Comparison of ENCODE assay signal across 8 mouse cellular contexts in the genomic region with DNA sequence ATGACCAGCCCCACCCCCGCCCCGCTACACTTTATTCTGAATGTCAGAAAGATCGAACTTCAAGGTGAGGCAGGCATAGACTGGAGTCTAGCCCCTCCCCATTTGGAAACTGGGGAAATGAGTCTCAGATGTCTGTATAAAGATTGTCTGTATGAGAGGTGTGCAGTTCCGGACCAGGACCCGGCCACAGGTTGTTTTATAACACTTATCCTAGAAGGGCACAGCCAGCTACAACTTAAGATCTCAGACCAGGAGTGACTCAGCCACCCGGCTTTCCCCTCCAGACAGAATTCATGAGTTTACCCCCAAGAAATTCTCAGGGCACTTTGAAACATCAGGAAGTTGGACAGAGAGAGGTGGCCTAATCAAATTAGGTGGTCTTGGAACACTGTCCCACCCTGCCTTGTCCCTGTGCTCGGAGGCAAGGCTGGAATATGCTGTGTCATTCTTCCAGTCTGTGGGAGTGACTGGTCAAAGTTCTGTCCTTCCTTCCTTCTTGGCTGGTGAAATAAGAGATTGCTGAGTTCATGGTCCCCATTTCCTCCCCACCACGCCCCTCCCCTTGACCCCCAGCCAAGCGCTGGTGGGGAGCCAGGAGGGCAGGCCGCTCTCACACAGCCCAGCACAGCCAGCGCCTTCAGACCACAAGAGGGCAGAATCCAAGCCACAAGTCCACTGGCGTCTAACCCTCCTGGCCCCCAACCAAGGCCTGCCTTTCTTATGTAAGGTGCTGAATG. TPM values are rescaled to one million over a fixed set of nuclear protein-coding genes. Genes with fewer than 3 reads are reported as not detected.
DNase-seq lines count a peak whose midpoint lies in the region; ATAC-seq and TF ChIP-seq lines count a peak whose summit lies in the region.

No protein-coding gene starts in this region.

- H3K27me3 ChIP-seq in C2C12 (ENCODE audit: control insufficient read depth, insufficient read depth, insufficient read length) = no peaks in the 10 kb centered on the region
- no peaks in the 10 kb centered on the region for H3K27me3 ChIP-seq in embryonic facial prominence, embryonic 13.5 days
- H3K27me3 ChIP-seq in heart, embryonic 14.5 days (ENCODE audit: control insufficient read depth, insufficient read depth, low read length) = no peaks in the 10 kb centered on the region
- H3K27me3 ChIP-seq in liver, postnatal 0 days (ENCODE audit: insufficient read depth, low read length) = no peaks in the 10 kb centered on the region

- H3K27ac ChIP-seq in embryonic facial prominence, embryonic 13.5 days = no peak overlapping the region; the same call in 1 of the 2 replicates
- H3K27ac ChIP-seq in heart, embryonic 14.5 days (replicated peaks in 1 of 2; ENCODE audit: control insufficient read depth in 1 of 2, insufficient read depth in 1 of 2, low read depth in 2 of 2, low read length in 2 of 2) = peak overlapping the region; percentile 45 to 64; a peak in 3 of 4 replicates
- peak overlapping the region; percentile 82 for H3K27ac ChIP-seq in layer of hippocampus, adult 2 months
- H3K27ac ChIP-seq in liver, postnatal 0 days (ENCODE audit: low read depth) = peak overlapping the region; percentile 70

- peak; percentile 45; the same call in 1 of the 2 replicates for TF ChIP-seq EP300 in liver, postnatal 0 days (IDR thresholded peaks at IDR 0.05; ENCODE audit: low read depth)

- no peak overlapping the region for H3ac ChIP-seq in C2C12 (ENCODE audit: control insufficient read depth, insufficient read length, low read depth)

- H3K4me3 ChIP-seq in C2C12 (ENCODE audit: insufficient read depth, poor library complexity, severe bottlenecking) = no peak overlapping the region
- H3K4me3 ChIP-seq in embryonic facial prominence, embryonic 13.5 days = no peak overlapping the region
- H3K4me3 ChIP-seq in heart, embryonic 14.5 days (ENCODE audit: control insufficient read depth in 1 of 2, insufficient read depth in 1 of 2, low read depth in 1 of 2, low read length in 2 of 2) = no peak overlapping the region
- no peak overlapping the region for H3K4me3 ChIP-seq in layer of hippocampus, adult 2 months
- no peak overlapping the region for H3K4me3 ChIP-seq in liver, postnatal 0 days (ENCODE audit: low read depth, low read length)

- peaks cover 28% of the 10 kb centered on the region for H3K36me3 ChIP-seq in C2C12 (ENCODE audit: control insufficient read depth, insufficient read depth)
- H3K36me3 ChIP-seq in embryonic facial prominence, embryonic 13.5 days = peaks cover 21% of the 10 kb centered on the region
- peaks cover 6% of the 10 kb centered on the region; the same call in 1 of the 2 replicates for H3K36me3 ChIP-seq in heart, embryonic 14.5 days (ENCODE audit: control insufficient read depth, insufficient read depth, low read length)
- H3K36me3 ChIP-seq in liver, postnatal 0 days (replicated peaks; ENCODE audit: insufficient read depth, low read length) = peaks cover 16% of the 10 kb centered on the region

- H3K79me3 ChIP-seq in C2C12 (ENCODE audit: low read depth) = peaks cover 37% of the 10 kb centered on the region

- no peak overlapping the region for H3K4me2 ChIP-seq in embryonic facial prominence, embryonic 13.5 days
- H3K4me2 ChIP-seq in heart, embryonic 14.5 days (ENCODE audit: low read length) = peak overlapping the region; percentile 16; the same call in 1 of the 2 replicates
- peak overlapping the region; percentile 47 for H3K4me2 ChIP-seq in liver, postnatal 0 days (ENCODE audit: low read depth, low read length)

- TF ChIP-seq CTCF in C2C12 (IDR thresholded peaks at IDR 0.05; ENCODE audit: control insufficient read depth, insufficient read depth, insufficient read length) = peak; percentile 86
- TF ChIP-seq CTCF in layer of hippocampus, adult 2 months (conservative IDR thresholded peaks at IDR 0.05) = peak; percentile 76
- TF ChIP-seq CTCF in liver, postnatal 0 days (IDR thresholded peaks at IDR 0.05; ENCODE audit: low read depth) = peak; percentile 89

- WGBS in embryonic facial prominence, embryonic 13.5 days = 50% methylated on average over 12 of the region's 12 CpGs
- 48% methylated on average over 12 of the region's 12 CpGs for WGBS in heart, embryonic 14.5 days
- 31% methylated on average over 12 of the region's 12 CpGs for WGBS in liver, postnatal 0 days (ENCODE audit: insufficient replicate concordance)

- peaks cover 67% of the 10 kb centered on the region for H3K79me2 ChIP-seq in C2C12 (ENCODE audit: control insufficient read depth, insufficient read depth)

- peak; percentile 43; the same call in 1 of the 2 replicates for ATAC-seq in embryonic facial prominence, embryonic 13.5 days (ENCODE audit: insufficient number of reproducible peaks, insufficient read depth, low FRiP score, low TSS enrichment, low read depth)
- peak; percentile 86 for ATAC-seq in heart, embryonic 14.5 days (ENCODE audit: insufficient number of reproducible peaks, insufficient read depth, low FRiP score, low read depth)
- peak; percentile 84 for ATAC-seq in liver, postnatal 0 days

- DNase-seq in adrenal gland, adult 18-20 months (ENCODE audit: low spot score in 2 of 2) = peak; percentile 91
- DNase-seq in layer of hippocampus, adult 2 months (ENCODE audit: low spot score in 2 of 2) = peak; percentile 65 to 69
- DNase-seq in liver, postnatal 0 days = peak; percentile 88
- DNase-seq in right cerebral cortex, adult 18-20 months = peak; percentile 68
- peak; percentile 67 for DNase-seq in urinary bladder, postnatal 10 days (ENCODE audit: low spot score)

- H3K4me1 ChIP-seq in embryonic facial prominence, embryonic 13.5 days = peaks cover 30% of the 10 kb centered on the region
- peaks cover 4 to 10% of the 10 kb centered on the region in 2 experiments for H3K4me1 ChIP-seq in heart, embryonic 14.5 days (ENCODE audit: control insufficient read depth in 2 of 2, insufficient read depth in 2 of 2, low read length in 2 of 2)
- H3K4me1 ChIP-seq in liver, postnatal 0 days (ENCODE audit: insufficient read depth) = peaks cover 44% of the 10 kb centered on the region

- H3K9me3 ChIP-seq in embryonic facial prominence, embryonic 13.5 days = no peaks in the 10 kb centered on the region
- no peaks in the 10 kb centered on the region for H3K9me3 ChIP-seq in heart, embryonic 14.5 days (ENCODE audit: control insufficient read depth, low read length)
- H3K9me3 ChIP-seq in liver, postnatal 0 days (ENCODE audit: low read length) = no peaks in the 10 kb centered on the region

- H3K9ac ChIP-seq in embryonic facial prominence, embryonic 13.5 days = 0 out of 2 replicates have a peak overlapping the region, but pooled peaks have one; percentile 40
- H3K9ac ChIP-seq in heart, embryonic 14.5 days (ENCODE audit: low read length) = no peak overlapping the region; the same call in 1 of the 2 replicates
- H3K9ac ChIP-seq in liver, postnatal 0 days (replicated peaks) = peak overlapping the region; percentile 17; the same call in 1 of the 2 replicates

TF ChIP-seq in C2C12, 6 proteins besides CTCF, POLR2A, EP300 and RAD21:
- TF ChIP-seq MYOG (IDR thresholded peaks at IDR 0.05; ENCODE audit: control insufficient read depth, extremely low read depth, insufficient read length) (no peak), CEBPB (IDR thresholded peaks at IDR 0.05; ENCODE audit: low read depth) (no peak), MAX (IDR thresholded peaks at IDR 0.05) (peak; percentile 49)
TF ChIP-seq in C2C12: peak in this region for 1.

RNA-seq across cellular contexts. Expression of gene Aldh2, which starts 9.7 kb away (rescaled TPM):
- polyA plus RNA-seq in C2C12 (2012; fragmentation: generic; extraction: Trizol) = 225 TPM
- total RNA-seq in adrenal gland, adult 18-20 months (2021) = 1,000 to 10,000 TPM; 1,017 to 2,323 TPM
- 259 and 281 TPM in 2 replicates for polyA plus RNA-seq in embryonic facial prominence, embryonic 13.5 days (2015; fragmentation: Nextera tagmentation; extraction: Ambion mirVana)
- 32.0 and 40.0 TPM in 2 replicates for polyA plus RNA-seq in heart, embryonic 14.5 days (2014; fragmentation: Nextera tagmentation; extraction: Ambion mirVana)
- 100 to 1,000 TPM; 125 to 134 TPM for total RNA-seq in layer of hippocampus, adult 2 months (2021)
- polyA plus RNA-seq in liver, postnatal 0 days (2015; fragmentation: Nextera tagmentation; extraction: Ambion mirVana) = 395 and 411 TPM in 2 replicates

RNA-seq across cellular contexts. Expression of gene Acad12, which starts 34.8 kb away (rescaled TPM):
- polyA plus RNA-seq in C2C12 (2012; fragmentation: generic; extraction: Trizol) = 0.77 TPM
- 10 to 100 TPM; 25.2 to 30.3 TPM for total RNA-seq in adrenal gland, adult 18-20 months (2021)
- polyA plus RNA-seq in embryonic facial prominence, embryonic 13.5 days (2015; fragmentation: Nextera tagmentation; extraction: Ambion mirVana) = 1.2 and 1.9 TPM in 2 replicates
- 7.2 and 7.3 TPM in 2 replicates for polyA plus RNA-seq in heart, embryonic 14.5 days (2014; fragmentation: Nextera tagmentation; extraction: Ambion mirVana)
- 1 to 10 TPM; 5.5 to 6.8 TPM for total RNA-seq in layer of hippocampus, adult 2 months (2021)
- polyA plus RNA-seq in liver, postnatal 0 days (2015; fragmentation: Nextera tagmentation; extraction: Ambion mirVana) = 1.6 and 2.1 TPM in 2 replicates

RNA-seq across cellular contexts. Expression of gene Mapkapk5, which starts 38.2 kb away (rescaled TPM):
- 68.7 TPM for polyA plus RNA-seq in C2C12 (2012; fragmentation: generic; extraction: Trizol)
- 10 to 100 TPM; 73.0 to 75.0 TPM for total RNA-seq in adrenal gland, adult 18-20 months (2021)
- 49.4 and 55.2 TPM in 2 replicates for polyA plus RNA-seq in embryonic facial prominence, embryonic 13.5 days (2015; fragmentation: Nextera tagmentation; extraction: Ambion mirVana)
- 37.0 and 43.7 TPM in 2 replicates for polyA plus RNA-seq in heart, embryonic 14.5 days (2014; fragmentation: Nextera tagmentation; extraction: Ambion mirVana)
- total RNA-seq in layer of hippocampus, adult 2 months (2021) = 10 to 100 TPM; 68.1 to 76.2 TPM
- polyA plus RNA-seq in liver, postnatal 0 days (2015; fragmentation: Nextera tagmentation; extraction: Ambion mirVana) = 15.5 and 18.1 TPM in 2 replicates

RNA-seq across cellular contexts. Expression of gene Adam1a, which starts 38.7 kb away (rescaled TPM):
- 0.99 TPM for polyA plus RNA-seq in C2C12 (2012; fragmentation: generic; extraction: Trizol)
- 1 to 10 TPM; 5.2 to 5.7 TPM for total RNA-seq in adrenal gland, adult 18-20 months (2021)
- polyA plus RNA-seq in embryonic facial prominence, embryonic 13.5 days (2015; fragmentation: Nextera tagmentation; extraction: Ambion mirVana) = 2.3 and 2.5 TPM in 2 replicates
- polyA plus RNA-seq in heart, embryonic 14.5 days (2014; fragmentation: Nextera tagmentation; extraction: Ambion mirVana) = 1.1 and 1.5 TPM in 2 replicates
- 10 to 100 TPM; 17.7 to 22.9 TPM for total RNA-seq in layer of hippocampus, adult 2 months (2021)
- 0.15 and 0.25 TPM in 2 replicates for polyA plus RNA-seq in liver, postnatal 0 days (2015; fragmentation: Nextera tagmentation; extraction: Ambion mirVana)

RNA-seq across cellular contexts. Expression of gene Gm42878, which starts 38.7 kb away (rescaled TPM):
- polyA plus RNA-seq in C2C12 (2012; fragmentation: generic; extraction: Trizol) = not detected
- total RNA-seq in adrenal gland, adult 18-20 months (2021) = under 1 TPM in 1 of 2 experiments, not detected in 1; 0.64 TPM
- polyA plus RNA-seq in embryonic facial prominence, embryonic 13.5 days (2015; fragmentation: Nextera tagmentation; extraction: Ambion mirVana) = not detected in 2 replicates
- polyA plus RNA-seq in heart, embryonic 14.5 days (2014; fragmentation: Nextera tagmentation; extraction: Ambion mirVana) = 0.26 TPM in 1 of 2 replicates, not detected in the other
- not detected for total RNA-seq in layer of hippocampus, adult 2 months (2021)
- not detected in 2 replicates for polyA plus RNA-seq in liver, postnatal 0 days (2015; fragmentation: Nextera tagmentation; extraction: Ambion mirVana)
